Mouse (Mus musculus): Measurements from ENCODE around the gene Hoxc11.

Gene Hoxc11

DNA sequence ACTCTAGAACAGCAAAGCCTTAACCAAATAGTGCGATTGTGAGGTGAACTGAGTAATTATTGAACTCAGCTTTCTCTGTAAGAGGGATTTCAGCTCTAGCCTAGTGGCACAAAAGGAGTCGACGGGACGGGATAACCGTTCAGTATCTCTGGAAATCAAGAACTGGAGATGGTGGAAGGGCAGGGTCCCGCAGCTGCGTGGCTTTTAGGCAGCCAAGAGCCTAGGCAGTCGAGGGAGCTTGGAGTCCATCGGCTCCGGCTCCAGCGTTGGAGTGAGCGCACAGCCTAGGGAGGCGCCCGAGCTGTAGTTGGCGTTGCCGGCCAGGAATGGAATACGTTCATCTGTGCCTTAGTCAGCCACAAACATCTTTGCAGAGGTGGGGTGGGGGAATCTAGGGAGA lies 51.1 kb downstream of the Hoxc11 start:
- DNase-seq (ENCODE audit: low spot score in 2 of 2) = no peak

DNA sequence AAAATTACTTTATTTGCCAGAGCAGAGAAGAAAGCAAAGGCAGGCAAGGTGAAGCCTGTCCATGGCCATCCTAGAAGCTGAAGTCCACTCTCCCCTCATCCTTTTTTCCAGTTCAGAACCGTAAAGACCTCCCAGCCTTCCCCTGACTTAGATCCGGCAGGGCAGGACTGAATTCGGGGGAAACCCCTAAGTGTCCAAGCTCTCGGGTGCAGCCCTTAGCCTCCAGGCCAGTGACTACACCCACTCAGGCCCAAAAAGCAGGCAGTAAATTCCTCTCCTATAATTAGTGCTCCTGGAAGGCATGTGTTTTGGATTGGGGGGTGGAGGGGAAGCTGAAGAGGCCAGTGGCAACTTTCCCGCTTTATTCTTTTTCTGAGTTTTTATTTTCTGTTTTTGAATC lies 51.6 kb downstream of the Hoxc11 start:
- DNase-seq (ENCODE audit: low spot score in 2 of 2) = no peak

DNA sequence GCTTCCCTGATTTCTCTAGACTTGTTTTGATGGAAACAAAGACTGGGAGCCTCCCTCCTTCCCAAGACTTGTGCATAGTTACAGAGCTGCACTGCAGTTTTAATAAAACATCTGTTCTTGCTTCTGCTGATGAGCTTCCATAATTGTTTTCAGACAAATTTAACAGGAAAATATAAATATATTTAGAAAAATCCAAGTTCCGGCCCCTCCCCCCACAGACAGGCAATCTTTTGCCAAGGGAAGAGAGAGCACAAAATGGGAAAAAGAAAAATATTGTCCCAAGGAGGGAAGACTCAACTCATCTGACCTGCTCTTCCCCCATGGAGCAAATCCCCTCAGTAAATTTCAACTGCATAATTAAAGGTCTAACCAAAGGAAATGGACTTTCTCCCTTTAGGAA lies 52.1 kb downstream of the Hoxc11 start:
- no peak for DNase-seq (ENCODE audit: low spot score in 2 of 2)

Data from urinary bladder, postnatal 4 days (tissue).